Mouse (Mus musculus) frontal cortex, postnatal 14 days (tissue): ENCODE results near the gene Gpd1l.

Experiments used
- DNase-seq, 2 experiments: peaks; one replicate each; pipeline ENCODE4 v3.0.0; 2022; ENCODE audit warnings: low spot score in 2 of 2

Gene Gpd1l

GRCm38 (mm10) chr9:114930464-114931090 is 3.2 kb downstream of the Gpd1l start:
- peak; percentile 23 to 34 for DNase-seq

- DNase-seq = no peak
Measured at GRCm38 (mm10) chr9:114925571-114925970, 8.2 kb downstream of the Gpd1l start.

GRCm38 (mm10) chr9:114925039-114925438 is 8.7 kb downstream of the Gpd1l start:
- DNase-seq = no peak

GRCm38 (mm10) chr9:114924511-114924910 is 9.3 kb downstream of the Gpd1l start:
- no peak for DNase-seq

GRCm38 (mm10) chr9:114922209-114922608 is 11.6 kb downstream of the Gpd1l start:
- DNase-seq = no peak

- no peak for DNase-seq
Measured at GRCm38 (mm10) chr9:114921352-114922081, 12.3 kb downstream of the Gpd1l start.

GRCm38 (mm10) chr9:114920569-114920968 is 13.2 kb downstream of the Gpd1l start:
- no peak for DNase-seq

GRCm38 (mm10) chr9:114912680-114913649 is 20.8 kb downstream of the Gpd1l start:
- peak; percentile 51 to 85 for DNase-seq

- DNase-seq = no peak
Measured at GRCm38 (mm10) chr9:114907509-114907908, 26.3 kb downstream of the Gpd1l start.

- no peak for DNase-seq
Measured at GRCm38 (mm10) chr9:114895919-114896318, 37.9 kb downstream of the Gpd1l start.

GRCm38 (mm10) chr9:114892974-114893373 is 40.8 kb downstream of the Gpd1l start:
- DNase-seq = no peak

GRCm38 (mm10) chr9:114890377-114890776 is 43.4 kb downstream of the Gpd1l start:
- no peak for DNase-seq

GRCm38 (mm10) chr9:114888856-114889407 is 44.9 kb downstream of the Gpd1l start:
- DNase-seq = no peak

- DNase-seq = no peak
Measured at GRCm38 (mm10) chr9:114887699-114888098, 46.1 kb downstream of the Gpd1l start.

- DNase-seq = no peak
Measured at GRCm38 (mm10) chr9:114885991-114886662, 47.7 kb downstream of the Gpd1l start.

GRCm38 (mm10) chr9:114885564-114885963 is 48.2 kb downstream of the Gpd1l start:
- DNase-seq = no peak

GRCm38 (mm10) chr9:114881977-114882376 is 51.8 kb downstream of the Gpd1l start:
- DNase-seq = no peak

- peak; percentile 19 to 22 for DNase-seq
Measured at GRCm38 (mm10) chr9:114855327-114855726, 78.5 kb downstream of the Gpd1l start.

GRCm38 (mm10) chr9:114854686-114855085 is 79.1 kb downstream of the Gpd1l start:
- DNase-seq = no peak

- DNase-seq = no peak
Measured at GRCm38 (mm10) chr9:114853336-114853735, 80.5 kb downstream of the Gpd1l start.
